Mouse (Mus musculus): ENCODE measurements at regions not wholly inside any gene's neighbourhood (a gene's known extent, or its start where the extent isn't known, plus 50 kb on each side); places are given as distances from the start of the nearest gene placed in this dataset.

DNA sequence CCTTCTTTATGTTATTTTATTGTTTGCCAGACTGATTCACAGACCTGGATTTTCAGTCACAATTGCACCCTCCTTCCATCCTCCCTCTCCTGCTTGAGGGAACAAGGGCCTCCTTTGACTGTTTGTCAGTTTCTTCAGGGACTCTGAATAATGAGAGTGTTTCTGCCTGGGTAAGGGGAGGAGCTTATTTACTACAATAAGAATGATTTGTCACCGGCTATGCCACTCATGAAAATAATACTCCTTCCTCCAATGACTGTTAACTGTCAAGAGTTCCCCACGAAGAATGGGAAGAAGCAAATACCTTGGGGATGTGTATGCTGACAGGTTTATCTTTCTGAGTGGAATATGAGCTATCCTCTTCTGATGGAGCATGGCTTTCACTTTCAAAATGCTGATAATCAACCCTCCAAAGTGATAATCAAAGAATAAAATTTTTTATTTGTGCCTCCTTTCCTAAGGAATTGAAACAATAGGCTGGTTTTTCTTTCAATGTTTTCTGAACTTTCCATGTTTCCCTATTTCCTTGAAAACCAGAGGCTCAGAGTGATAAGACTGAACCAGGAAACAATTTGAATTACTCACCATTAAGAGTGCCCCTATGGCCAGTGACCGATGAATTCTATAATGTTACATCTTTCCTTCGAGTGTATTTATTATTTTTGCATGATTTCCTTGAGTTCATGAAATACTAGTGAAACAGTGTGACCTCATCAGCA lies 269.3 kb upstream of the Klf6 start:
- Histone ChIP-seq H3K27ac (replicated peaks; ENCODE audit: low read depth, low read length) (no peak overlapping the region), H3K4me2 (ENCODE audit: low read depth, low read length) (no peak overlapping the region), H3K4me1 (ENCODE audit: control insufficient read depth, insufficient read depth, low read length) (no peaks in the 10 kb centered on the region), H3K9ac (replicated peaks; ENCODE audit: low read length) (no peak overlapping the region), H3K4me3 (ENCODE audit: low read depth, low read length) (no peak overlapping the region), H3K27me3 (ENCODE audit: control insufficient read depth, insufficient read depth, low read length) (no peaks in the 10 kb centered on the region), H3K9me3 (replicated peaks; ENCODE audit: control insufficient read depth, low read length) (no peaks in the 10 kb centered on the region), H3K36me3 (replicated peaks; ENCODE audit: control insufficient read depth, insufficient read depth, low read depth, low read length) (no peaks in the 10 kb centered on the region)
- DNase-seq (ENCODE audit: low spot score) (no peak), ATAC-seq (replicated peaks; ENCODE audit: insufficient number of reproducible peaks, low FRiP score, low TSS enrichment, low read depth) (0 out of 2 replicates have a peak, but pooled peaks have one; percentile 44)
- 65% methylated on average over 4 of the region's 4 CpGs for WGBS

DNA sequence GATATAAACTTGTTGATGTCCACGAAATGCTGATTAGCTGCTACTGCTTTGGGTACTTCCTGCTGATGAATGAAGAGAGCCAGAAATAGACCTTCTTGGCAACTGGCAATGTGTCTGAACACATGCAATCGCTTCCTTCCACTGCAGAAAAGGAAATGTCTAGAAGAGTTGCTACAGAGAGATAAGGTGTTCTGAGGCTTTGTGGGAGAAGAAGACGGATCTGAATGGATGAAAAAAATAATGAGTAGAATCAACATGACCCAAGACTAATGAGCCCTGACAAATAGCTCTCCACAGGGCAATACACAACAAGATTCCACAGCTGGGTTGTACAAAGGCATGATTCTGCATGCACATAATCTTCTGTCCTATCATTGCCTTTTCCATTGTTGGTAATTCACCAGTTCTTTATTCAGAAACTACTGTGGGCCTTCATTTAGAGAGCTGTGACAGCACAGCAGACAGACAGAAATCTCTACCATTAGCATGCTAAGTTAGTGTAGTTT lies 268.7 kb upstream of the Klf6 start:
- H3K27ac ChIP-seq (replicated peaks; ENCODE audit: low read depth, low read length), result no peak overlapping the region
- no peaks in the 10 kb centered on the region for H3K9me3 ChIP-seq (replicated peaks; ENCODE audit: control insufficient read depth, low read length)
- WGBS, result 69% methylated on average over 3 of the region's 3 CpGs
- H3K27me3 ChIP-seq (ENCODE audit: control insufficient read depth, insufficient read depth, low read length), result no peaks in the 10 kb centered on the region
- no peaks in the 10 kb centered on the region for H3K36me3 ChIP-seq (replicated peaks; ENCODE audit: control insufficient read depth, insufficient read depth, low read depth, low read length)
- H3K4me1 ChIP-seq (ENCODE audit: control insufficient read depth, insufficient read depth, low read length), result no peaks in the 10 kb centered on the region
- ATAC-seq (replicated peaks; ENCODE audit: insufficient number of reproducible peaks, low FRiP score, low TSS enrichment, low read depth), result no peak
- H3K4me3 ChIP-seq (ENCODE audit: low read depth, low read length), result no peak overlapping the region
- DNase-seq (ENCODE audit: low spot score), result no peak
- no peak overlapping the region for H3K4me2 ChIP-seq (ENCODE audit: low read depth, low read length)
- H3K9ac ChIP-seq (replicated peaks; ENCODE audit: low read length), result no peak overlapping the region

DNA sequence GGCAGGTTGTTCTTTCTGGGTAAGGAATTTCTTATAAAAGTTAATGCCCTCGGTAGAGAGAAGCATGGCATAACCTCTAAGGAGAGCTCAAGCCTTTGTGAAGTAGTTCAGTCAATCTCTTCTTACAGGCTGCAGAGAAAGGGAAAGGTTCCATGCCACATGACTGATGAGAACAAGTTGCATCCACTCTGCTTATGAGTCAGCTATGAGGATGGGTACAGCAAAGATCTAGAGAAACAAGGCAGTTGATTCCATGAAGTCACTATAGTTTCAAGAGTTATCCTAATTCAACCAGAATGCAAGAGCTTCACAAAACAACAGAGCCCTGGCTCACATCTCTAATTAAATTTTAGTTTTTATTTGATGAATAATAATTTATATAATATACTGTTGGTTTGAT lies 259.6 kb upstream of the Klf6 start:
- DNase-seq (ENCODE audit: low spot score) (no peak), ATAC-seq (replicated peaks; ENCODE audit: insufficient number of reproducible peaks, low FRiP score, low TSS enrichment, low read depth) (no peak)
- Histone ChIP-seq H3K27me3 (ENCODE audit: control insufficient read depth, insufficient read depth, low read length) (no peaks in the 10 kb centered on the region), H3K4me1 (ENCODE audit: control insufficient read depth, insufficient read depth, low read length) (no peaks in the 10 kb centered on the region), H3K36me3 (replicated peaks; ENCODE audit: control insufficient read depth, insufficient read depth, low read depth, low read length) (no peaks in the 10 kb centered on the region), H3K9me3 (replicated peaks; ENCODE audit: control insufficient read depth, low read length) (no peaks in the 10 kb centered on the region), H3K4me2 (ENCODE audit: low read depth, low read length) (no peak overlapping the region), H3K9ac (replicated peaks; ENCODE audit: low read length) (no peak overlapping the region), H3K27ac (replicated peaks; ENCODE audit: low read depth, low read length) (no peak overlapping the region), H3K4me3 (ENCODE audit: low read depth, low read length) (no peak overlapping the region)
- 71% methylated on average over 1 of the region's 1 CpGs for WGBS

DNA sequence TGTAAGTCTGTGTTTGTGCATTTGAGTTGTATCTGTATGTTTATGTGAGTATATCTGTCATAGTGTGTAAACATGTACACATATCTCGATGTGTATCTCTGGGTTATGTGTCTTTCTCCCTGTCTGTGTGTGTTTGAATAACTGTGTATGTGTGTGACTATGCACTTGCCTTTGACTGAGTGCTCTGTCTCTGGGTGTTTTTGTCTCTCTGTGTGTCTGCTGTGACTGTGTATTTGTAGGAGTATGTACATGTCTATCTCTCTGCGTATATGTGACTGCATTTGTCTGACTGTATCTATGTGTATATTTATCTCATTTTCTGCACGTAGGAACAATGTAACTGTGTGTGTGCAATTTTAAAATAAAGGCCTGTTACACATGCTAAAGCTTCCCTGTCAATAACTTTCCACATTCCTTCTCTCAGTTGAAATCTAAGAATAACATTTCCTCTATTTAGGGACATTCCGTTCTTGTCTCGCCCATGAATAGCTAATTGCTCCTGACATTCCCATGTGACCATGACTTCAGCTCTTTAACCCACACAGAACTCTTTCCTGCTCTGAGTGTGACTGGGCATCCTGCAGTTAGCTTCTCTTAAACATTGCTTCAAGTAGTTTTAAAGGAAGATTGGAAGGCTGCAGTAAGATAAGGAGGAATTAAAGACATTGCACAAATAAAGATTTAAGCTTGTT lies 257.2 kb upstream of the Klf6 start:
- H3K27ac ChIP-seq (replicated peaks; ENCODE audit: low read depth, low read length), result no peak overlapping the region
- no peaks in the 10 kb centered on the region for H3K36me3 ChIP-seq (replicated peaks; ENCODE audit: control insufficient read depth, insufficient read depth, low read depth, low read length)
- ATAC-seq (replicated peaks; ENCODE audit: insufficient number of reproducible peaks, low FRiP score, low TSS enrichment, low read depth) (peak; percentile 52; the same call in 1 of the 2 replicates), DNase-seq (ENCODE audit: low spot score) (peak; percentile 57)
- no peaks in the 10 kb centered on the region for H3K4me1 ChIP-seq (ENCODE audit: control insufficient read depth, insufficient read depth, low read length)
- no peaks in the 10 kb centered on the region for H3K9me3 ChIP-seq (replicated peaks; ENCODE audit: control insufficient read depth, low read length)
- H3K4me2 ChIP-seq (ENCODE audit: low read depth, low read length), result no peak overlapping the region
- WGBS, result 41% methylated on average over 5 of the region's 5 CpGs
- H3K27me3 ChIP-seq (ENCODE audit: control insufficient read depth, insufficient read depth, low read length), result no peaks in the 10 kb centered on the region
- no peak overlapping the region for H3K4me3 ChIP-seq (ENCODE audit: low read depth, low read length)
- no peak overlapping the region for H3K9ac ChIP-seq (replicated peaks; ENCODE audit: low read length)

DNA sequence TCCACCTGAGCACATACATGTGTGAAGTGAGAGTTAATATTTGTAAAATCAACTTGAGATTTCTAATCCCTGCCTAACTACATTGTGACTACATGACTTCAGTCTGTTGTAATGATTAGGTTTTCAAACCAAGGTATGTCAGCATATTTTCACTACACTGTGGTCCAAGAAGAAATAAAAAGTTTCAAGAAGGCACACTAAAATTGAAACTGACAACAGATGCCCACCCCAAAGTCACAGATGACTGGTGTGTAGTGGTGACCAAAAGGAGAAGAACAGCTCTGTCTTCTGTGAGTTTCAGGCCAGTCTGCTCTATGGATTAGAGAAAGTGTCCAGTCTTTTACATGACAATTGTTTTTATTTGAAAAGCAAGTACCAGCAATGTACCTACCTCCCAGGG lies 255.9 kb upstream of the Klf6 start:
- H3K4me3 ChIP-seq (ENCODE audit: low read depth, low read length), result no peak overlapping the region
- no peak overlapping the region for H3K27ac ChIP-seq (replicated peaks; ENCODE audit: low read depth, low read length)
- H3K36me3 ChIP-seq (replicated peaks; ENCODE audit: control insufficient read depth, insufficient read depth, low read depth, low read length), result no peaks in the 10 kb centered on the region
- ATAC-seq (replicated peaks; ENCODE audit: insufficient number of reproducible peaks, low FRiP score, low TSS enrichment, low read depth) (no peak), DNase-seq (ENCODE audit: low spot score) (no peak)
- no peak overlapping the region for H3K9ac ChIP-seq (replicated peaks; ENCODE audit: low read length)
- H3K9me3 ChIP-seq (replicated peaks; ENCODE audit: control insufficient read depth, low read length), result no peaks in the 10 kb centered on the region
- no peak overlapping the region for H3K4me2 ChIP-seq (ENCODE audit: low read depth, low read length)
- no peaks in the 10 kb centered on the region for H3K27me3 ChIP-seq (ENCODE audit: control insufficient read depth, insufficient read depth, low read length)
- no peaks in the 10 kb centered on the region for H3K4me1 ChIP-seq (ENCODE audit: control insufficient read depth, insufficient read depth, low read length)

DNA sequence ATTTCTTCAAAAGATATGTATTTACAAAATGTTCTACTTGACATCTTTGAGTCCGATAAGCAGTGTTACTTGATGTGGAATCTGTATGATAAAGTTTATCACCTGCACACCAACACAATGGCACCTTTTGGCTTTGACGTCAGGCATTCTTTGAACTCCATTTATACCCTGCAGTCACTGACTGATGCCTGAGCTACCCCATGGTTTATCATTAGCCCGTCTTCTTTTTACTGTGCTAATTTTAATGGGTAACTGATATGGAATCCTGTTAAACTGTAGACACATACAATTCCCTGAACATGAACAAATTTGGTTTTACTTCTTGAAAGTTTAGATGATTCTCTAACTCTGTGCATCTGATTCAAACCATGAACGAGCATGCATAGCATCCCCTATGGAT lies 253.8 kb upstream of the Klf6 start:
- no peaks in the 10 kb centered on the region for H3K4me1 ChIP-seq (ENCODE audit: control insufficient read depth, insufficient read depth, low read length)
- no peak overlapping the region for H3K9ac ChIP-seq (replicated peaks; ENCODE audit: low read length)
- H3K9me3 ChIP-seq (replicated peaks; ENCODE audit: control insufficient read depth, low read length), result no peaks in the 10 kb centered on the region
- 90% methylated on average over 4 of the region's 4 CpGs for WGBS
- no peaks in the 10 kb centered on the region for H3K36me3 ChIP-seq (replicated peaks; ENCODE audit: control insufficient read depth, insufficient read depth, low read depth, low read length)
- ATAC-seq (replicated peaks; ENCODE audit: insufficient number of reproducible peaks, low FRiP score, low TSS enrichment, low read depth) (no peak), DNase-seq (ENCODE audit: low spot score) (no peak)
- no peak overlapping the region for H3K27ac ChIP-seq (replicated peaks; ENCODE audit: low read depth, low read length)
- H3K4me2 ChIP-seq (ENCODE audit: low read depth, low read length), result no peak overlapping the region
- no peaks in the 10 kb centered on the region for H3K27me3 ChIP-seq (ENCODE audit: control insufficient read depth, insufficient read depth, low read length)
- H3K4me3 ChIP-seq (ENCODE audit: low read depth, low read length), result no peak overlapping the region

DNA sequence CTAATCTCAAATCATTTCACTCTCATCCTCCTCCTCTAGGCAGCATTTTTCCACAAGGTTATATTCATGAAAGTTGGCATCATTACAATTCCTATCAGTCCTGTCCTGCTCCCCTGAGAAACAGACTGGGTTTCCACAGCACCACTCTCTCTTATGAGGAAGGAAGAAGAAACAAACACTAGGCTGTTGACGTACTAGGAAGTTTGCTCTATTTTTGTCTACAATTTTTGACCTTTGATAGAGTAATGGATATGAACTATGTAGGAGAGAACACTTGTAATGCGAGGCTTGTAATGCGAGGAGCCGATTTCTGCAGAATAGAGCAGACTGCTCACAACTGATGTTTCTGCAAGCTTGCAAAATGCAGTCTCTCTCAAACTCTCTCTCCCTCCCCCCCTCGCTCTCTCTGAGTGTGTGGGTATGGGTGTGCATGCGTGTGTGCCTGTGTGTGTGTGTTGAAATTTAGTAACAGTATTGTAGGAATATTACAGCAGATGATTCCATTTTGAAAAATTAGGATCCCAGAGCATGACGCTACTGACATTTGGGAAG lies 247.0 kb upstream of the Klf6 start:
- Histone ChIP-seq H3K4me2 (ENCODE audit: low read depth, low read length) (no peak overlapping the region), H3K36me3 (replicated peaks; ENCODE audit: control insufficient read depth, insufficient read depth, low read depth, low read length) (no peaks in the 10 kb centered on the region), H3K9ac (replicated peaks; ENCODE audit: low read length) (no peak overlapping the region), H3K9me3 (replicated peaks; ENCODE audit: control insufficient read depth, low read length) (no peaks in the 10 kb centered on the region), H3K4me3 (ENCODE audit: low read depth, low read length) (no peak overlapping the region), H3K27me3 (ENCODE audit: control insufficient read depth, insufficient read depth, low read length) (no peaks in the 10 kb centered on the region), H3K27ac (replicated peaks; ENCODE audit: low read depth, low read length) (no peak overlapping the region), H3K4me1 (ENCODE audit: control insufficient read depth, insufficient read depth, low read length) (no peaks in the 10 kb centered on the region)
- DNase-seq (ENCODE audit: low spot score), result no peak
- no peak for ATAC-seq (replicated peaks; ENCODE audit: insufficient number of reproducible peaks, low FRiP score, low TSS enrichment, low read depth)
- 80% methylated on average over 7 of the region's 7 CpGs for WGBS

DNA sequence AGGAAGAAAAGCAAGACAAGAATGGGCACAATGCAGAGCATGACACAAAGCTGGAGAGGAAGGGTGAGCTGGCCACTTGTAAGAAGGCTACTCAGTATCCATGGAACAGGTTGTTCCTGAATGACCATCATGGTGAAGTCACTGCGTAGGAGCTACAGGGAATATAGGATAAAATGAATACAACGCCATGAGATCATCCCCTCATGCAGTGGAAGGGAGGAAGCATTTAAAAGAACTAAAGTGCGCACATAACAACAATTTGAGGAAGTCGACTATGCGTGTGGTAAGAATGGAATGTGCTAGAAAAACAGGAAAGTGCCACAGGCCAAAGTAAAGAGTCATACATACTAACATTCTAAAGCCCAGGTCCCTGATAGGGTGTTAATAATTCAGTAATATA lies 246.4 kb upstream of the Klf6 start:
- Histone ChIP-seq H3K9ac (replicated peaks; ENCODE audit: low read length) (no peak overlapping the region), H3K36me3 (replicated peaks; ENCODE audit: control insufficient read depth, insufficient read depth, low read depth, low read length) (no peaks in the 10 kb centered on the region), H3K27ac (replicated peaks; ENCODE audit: low read depth, low read length) (no peak overlapping the region), H3K4me1 (ENCODE audit: control insufficient read depth, insufficient read depth, low read length) (no peaks in the 10 kb centered on the region), H3K4me2 (ENCODE audit: low read depth, low read length) (no peak overlapping the region), H3K4me3 (ENCODE audit: low read depth, low read length) (no peak overlapping the region), H3K27me3 (ENCODE audit: control insufficient read depth, insufficient read depth, low read length) (no peaks in the 10 kb centered on the region), H3K9me3 (replicated peaks; ENCODE audit: control insufficient read depth, low read length) (no peaks in the 10 kb centered on the region)
- DNase-seq (ENCODE audit: low spot score), result no peak
- ATAC-seq (replicated peaks; ENCODE audit: insufficient number of reproducible peaks, low FRiP score, low TSS enrichment, low read depth), result no peak
- WGBS, result 74% methylated on average over 5 of the region's 5 CpGs

All from embryonic facial prominence, embryonic 11.5 days (tissue).